Mouse (Mus musculus): ENCODE data around the gene Gm28042. TPM values are rescaled to one million over a fixed set of nuclear protein-coding genes. Genes with fewer than 3 reads are reported as not detected.

Gm28042 gene
- polyA plus RNA-seq, 1 experiment from 2014 or later = 1.3 TPM

DNA sequence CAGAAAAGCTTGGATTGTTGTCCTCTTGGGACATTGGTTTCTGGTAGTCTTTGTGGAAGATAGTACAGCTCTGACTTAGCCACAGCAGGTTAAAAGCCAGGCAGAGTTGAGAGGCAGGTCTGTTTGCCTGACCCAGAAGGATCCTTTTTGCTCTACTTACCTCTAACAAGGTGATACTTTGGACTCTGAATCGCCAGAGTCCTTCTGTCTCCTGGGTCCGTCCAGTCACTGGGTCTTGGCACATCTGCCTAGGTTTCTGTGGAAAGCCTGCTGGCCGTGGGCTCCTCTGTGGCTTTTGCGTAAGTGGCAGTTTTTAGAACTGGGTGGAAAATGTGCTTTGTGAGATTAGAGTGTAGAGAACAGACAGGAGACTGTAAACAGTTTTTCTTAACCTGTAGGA is 38.3 kb upstream of the Gm28042 start:
- ATAC-seq = no peak
- H3K27me3 ChIP-seq (replicated peaks; ENCODE audit: control insufficient read depth, insufficient read depth, low read length) = no peaks in the 10 kb centered on the region
- H3K4me1 ChIP-seq (replicated peaks; ENCODE audit: control insufficient read depth, insufficient read depth, low read length) = peaks cover 4% of the 10 kb centered on the region; the same call in 1 of the 2 replicates
- no peaks in the 10 kb centered on the region for H3K9me3 ChIP-seq (ENCODE audit: control insufficient read depth)
- no peak overlapping the region for H3K9ac ChIP-seq (ENCODE audit: low read depth, low read length)
- H3K27ac ChIP-seq (ENCODE audit: low read depth, low read length) = 0 out of 2 replicates have a peak overlapping the region, but pooled peaks have one; percentile 15
- WGBS = 62% methylated on average over 4 of the region's 4 CpGs
- H3K36me3 ChIP-seq (ENCODE audit: control insufficient read depth, insufficient read depth) = no peaks in the 10 kb centered on the region
- no peak for TF ChIP-seq CTCF (IDR thresholded peaks at IDR 0.05; ENCODE audit: low read depth)
- no peak overlapping the region for H3K4me3 ChIP-seq (ENCODE audit: low read depth, low read length)
- no peak overlapping the region for H3K4me2 ChIP-seq (replicated peaks; ENCODE audit: low read depth)

- WGBS = 57% methylated on average over 6 of the region's 6 CpGs
Measured at GRCm38 (mm10) chr2:119990881-119991280, 36.4 kb upstream of the Gm28042 start.

DNA sequence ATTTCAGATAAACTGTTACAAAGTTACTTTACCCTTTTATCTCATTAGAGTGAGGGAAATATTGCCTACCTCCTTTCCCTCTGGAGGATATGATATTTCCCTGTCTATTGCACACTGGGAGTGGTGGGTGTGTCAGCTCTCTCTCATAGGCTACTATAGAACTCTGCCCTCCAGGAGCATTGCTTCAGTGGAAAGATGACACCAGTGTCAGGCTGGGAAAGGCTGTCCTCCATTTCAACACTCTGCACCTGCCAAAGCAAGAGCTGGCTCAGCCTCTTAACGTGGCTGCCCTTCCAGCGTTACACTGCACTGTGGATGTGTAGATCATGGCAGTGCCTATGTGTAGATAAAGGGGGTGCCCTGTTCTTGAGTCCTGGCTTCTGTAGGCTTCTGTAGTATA is 34.9 kb upstream of the Gm28042 start:
- peak; percentile 84 for ATAC-seq
- no peak for TF ChIP-seq CTCF (IDR thresholded peaks at IDR 0.05; ENCODE audit: low read depth)
- Histone ChIP-seq H3K4me3 (ENCODE audit: low read depth, low read length) (no peak overlapping the region), H3K27ac (ENCODE audit: low read depth, low read length) (peak overlapping the region; percentile 5; the same call in 1 of the 2 replicates), H3K4me1 (replicated peaks; ENCODE audit: control insufficient read depth, insufficient read depth, low read length) (peaks cover 11% of the 10 kb centered on the region), H3K9me3 (ENCODE audit: control insufficient read depth) (no peaks in the 10 kb centered on the region), H3K27me3 (replicated peaks; ENCODE audit: control insufficient read depth, insufficient read depth, low read length) (no peaks in the 10 kb centered on the region), H3K4me2 (replicated peaks; ENCODE audit: low read depth) (no peak overlapping the region), H3K9ac (ENCODE audit: low read depth, low read length) (no peak overlapping the region), H3K36me3 (ENCODE audit: control insufficient read depth, insufficient read depth) (no peaks in the 10 kb centered on the region)
- WGBS = 24% methylated on average over 2 of the region's 2 CpGs

More at GRCm38 (mm10) chr2:119990881-119991280, 36.4 kb upstream of the Gm28042 start:
- Histone ChIP-seq H3K9ac (ENCODE audit: low read depth, low read length) (no peak overlapping the region), H3K27me3 (replicated peaks; ENCODE audit: control insufficient read depth, insufficient read depth, low read length) (no peaks in the 10 kb centered on the region), H3K9me3 (ENCODE audit: control insufficient read depth) (no peaks in the 10 kb centered on the region), H3K27ac (ENCODE audit: low read depth, low read length) (peak overlapping the region; percentile 2; the same call in 1 of the 2 replicates), H3K4me2 (replicated peaks; ENCODE audit: low read depth) (no peak overlapping the region), H3K4me1 (replicated peaks; ENCODE audit: control insufficient read depth, insufficient read depth, low read length) (peaks cover 11% of the 10 kb centered on the region), H3K36me3 (ENCODE audit: control insufficient read depth, insufficient read depth) (no peaks in the 10 kb centered on the region), H3K4me3 (ENCODE audit: low read depth, low read length) (no peak overlapping the region)
- no peak for TF ChIP-seq CTCF (IDR thresholded peaks at IDR 0.05; ENCODE audit: low read depth)
- ATAC-seq = peak; percentile 32

GRCm38 (mm10) chr2:119993515-119993914 is 33.8 kb upstream of the Gm28042 start:
- H3K27me3 ChIP-seq (replicated peaks; ENCODE audit: control insufficient read depth, insufficient read depth, low read length) = no peaks in the 10 kb centered on the region
- H3K4me2 ChIP-seq (replicated peaks; ENCODE audit: low read depth) = no peak overlapping the region
- no peak for TF ChIP-seq CTCF (IDR thresholded peaks at IDR 0.05; ENCODE audit: low read depth)
- H3K9me3 ChIP-seq (ENCODE audit: control insufficient read depth) = no peaks in the 10 kb centered on the region
- no peak overlapping the region for H3K9ac ChIP-seq (ENCODE audit: low read depth, low read length)
- no peak overlapping the region for H3K27ac ChIP-seq (ENCODE audit: low read depth, low read length)
- H3K4me1 ChIP-seq (replicated peaks; ENCODE audit: control insufficient read depth, insufficient read depth, low read length) = peaks cover 16% of the 10 kb centered on the region
- no peak overlapping the region for H3K4me3 ChIP-seq (ENCODE audit: low read depth, low read length)
- no peaks in the 10 kb centered on the region for H3K36me3 ChIP-seq (ENCODE audit: control insufficient read depth, insufficient read depth)
- WGBS = 47% methylated on average over 2 of the region's 2 CpGs
- ATAC-seq = no peak

- 51% methylated on average over 6 of the region's 6 CpGs for WGBS
- ATAC-seq = no peak
Measured at GRCm38 (mm10) chr2:119994839-119995238, 32.5 kb upstream of the Gm28042 start.

GRCm38 (mm10) chr2:119995391-119996281 is 31.7 kb upstream of the Gm28042 start:
- 0 out of 2 replicates have a peak, but pooled peaks cover 1% of the 10 kb centered on the region for H3K36me3 ChIP-seq (ENCODE audit: control insufficient read depth, insufficient read depth)
- H3K9me3 ChIP-seq (ENCODE audit: control insufficient read depth) = no peaks in the 10 kb centered on the region
- H3K4me3 ChIP-seq (ENCODE audit: low read depth, low read length) = no peak overlapping the region
- H3K27ac ChIP-seq (ENCODE audit: low read depth, low read length) = peak overlapping the region; percentile 75
- H3K4me1 ChIP-seq (replicated peaks; ENCODE audit: control insufficient read depth, insufficient read depth, low read length) = peaks cover 16% of the 10 kb centered on the region
- TF ChIP-seq CTCF (IDR thresholded peaks at IDR 0.05; ENCODE audit: low read depth) = no peak
- H3K4me2 ChIP-seq (replicated peaks; ENCODE audit: low read depth) = no peak overlapping the region
- no peaks in the 10 kb centered on the region for H3K27me3 ChIP-seq (replicated peaks; ENCODE audit: control insufficient read depth, insufficient read depth, low read length)
- WGBS = 41% methylated on average over 9 of the region's 9 CpGs
- no peak for ATAC-seq
- 0 out of 2 replicates have a peak overlapping the region, but pooled peaks have one; percentile 11 for H3K9ac ChIP-seq (ENCODE audit: low read depth, low read length)

More at GRCm38 (mm10) chr2:119994839-119995238, 32.5 kb upstream of the Gm28042 start:
- no peak overlapping the region for H3K9ac ChIP-seq (ENCODE audit: low read depth, low read length)
- H3K4me3 ChIP-seq (ENCODE audit: low read depth, low read length) = no peak overlapping the region
- peaks cover 16% of the 10 kb centered on the region for H3K4me1 ChIP-seq (replicated peaks; ENCODE audit: control insufficient read depth, insufficient read depth, low read length)
- no peaks in the 10 kb centered on the region for H3K36me3 ChIP-seq (ENCODE audit: control insufficient read depth, insufficient read depth)
- H3K27me3 ChIP-seq (replicated peaks; ENCODE audit: control insufficient read depth, insufficient read depth, low read length) = no peaks in the 10 kb centered on the region
- H3K9me3 ChIP-seq (ENCODE audit: control insufficient read depth) = no peaks in the 10 kb centered on the region
- no peak overlapping the region for H3K4me2 ChIP-seq (replicated peaks; ENCODE audit: low read depth)
- H3K27ac ChIP-seq (ENCODE audit: low read depth, low read length) = peak overlapping the region; percentile 75
- no peak for TF ChIP-seq CTCF (IDR thresholded peaks at IDR 0.05; ENCODE audit: low read depth)
